Mouse (Mus musculus) G1E (cell line): Measurements from ENCODE around the gene Pnpla1. TPM values are rescaled to one million over a fixed set of nuclear protein-coding genes. Genes with fewer than 3 reads are reported as not detected.
A peak's percentile ranks its signal among the peaks of the same experiment; 100 is the strongest.

Experiments
- ATAC-seq: 2 replicates; pipeline ENCODE4 v1.8.0; 2016; ENCODE audit warnings: mild to moderate bottlenecking; ENCODE audit not compliant: insufficient number of reproducible peaks, poor library complexity, low FRiP score, severe bottlenecking; ENCODE audit errors: extremely low read depth
- DNase-seq: peaks from one replicate; pipeline ENCODE4 v3.0.0; 2012; ENCODE audit warnings: low spot score
- H3K27me3 ChIP-seq: 2 replicates; pipeline ENCODE4 v1.6.1; 2012; ENCODE audit warnings: mild to moderate bottlenecking, low read length, inconsistent platforms; ENCODE audit not compliant: insufficient read depth
- H3K36me3 ChIP-seq: replicated peaks from 2 replicates; pipeline ENCODE3; 2012; ENCODE audit warnings: mild to moderate bottlenecking, inconsistent platforms
- H3K4me1 ChIP-seq: 2 replicates; pipeline ENCODE4 v1.6.1; 2012; ENCODE audit warnings: low read depth, low read length, inconsistent platforms, mixed read lengths; ENCODE audit not compliant: insufficient read depth
- H3K4me3 ChIP-seq: 2 replicates; pipeline ENCODE4 v1.5.1; 2012; ENCODE audit warnings: low read depth, mild to moderate bottlenecking, inconsistent platforms, low read length, moderate library complexity, mixed read lengths
- H3K9me3 ChIP-seq: replicated peaks from 2 replicates; pipeline ENCODE4 v1.6.1; 2012; ENCODE audit warnings: inconsistent platforms
- CTCF ChIP-seq: IDR thresholded peaks from 2 replicates; pipeline ENCODE4 v1.5.1; 2012; ENCODE audit warnings: low read depth, low read length, inconsistent platforms, mixed read lengths
- GATA1 ChIP-seq: IDR thresholded peaks from 2 replicates; pipeline ENCODE4 v1.6.1; 2012; ENCODE audit warnings: borderline replicate concordance, low read length, inconsistent platforms, mixed read lengths
- GATA2 ChIP-seq: IDR thresholded peaks from 2 replicates; pipeline ENCODE4 v1.6.1; 2012; ENCODE audit warnings: low read depth, low read length, inconsistent platforms, borderline replicate concordance
- POLR2AphosphoS5 ChIP-seq: IDR thresholded peaks from 2 replicates; pipeline ENCODE4 v1.6.1; 2012; ENCODE audit warnings: low read depth, low read length, inconsistent platforms; ENCODE audit not compliant: insufficient replicate concordance
- TAL1 ChIP-seq: conservative IDR thresholded peaks from 2 replicates; pipeline ENCODE4 v1.6.1; 2012; ENCODE audit warnings: low read depth, low read length, inconsistent platforms, mixed read lengths
- polyA plus RNA-seq: library from polyadenylated mRNA; stranded (reverse); fragments of >175 nt; gene quantifications from 2 replicates; pipeline ENCODE4 v1.2.3, GENCODE M21; 2012
- total RNA-seq, 2 experiments: library from RNA; stranded (forward) in 1 of 2; stranded (reverse) in 1 of 2; fragments of 200-1000 nt in 1 of 2; fragments of >200 nt in 1 of 2; fragmentation: Nextera tagmentation in 1 of 2; gene quantifications; 2 replicates each; pipeline ENCODE4 v1.2.3; 2014 to 2017

The Pnpla1 gene
- total and polyA plus RNA-seq, 3 experiments, result not detected

DNA sequence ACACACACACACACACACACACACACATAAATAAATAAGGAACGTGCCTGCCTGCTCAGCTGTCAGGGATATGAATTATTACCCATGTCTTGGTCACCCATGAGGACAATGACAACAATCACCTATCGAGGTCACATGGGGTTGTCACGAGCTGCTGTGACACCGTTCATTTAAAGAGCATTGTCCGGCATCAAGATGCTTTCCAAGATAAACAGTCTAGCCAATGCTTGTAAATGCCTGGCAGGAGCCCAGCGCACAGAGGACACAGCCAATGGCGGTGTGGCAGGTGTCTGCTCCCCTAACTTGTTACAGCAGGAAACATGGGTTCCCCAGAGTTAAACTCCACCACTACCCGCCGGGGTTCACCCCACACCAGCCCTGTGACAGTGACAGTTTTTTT is 69.8 kb downstream of the Pnpla1 start:
- Histone ChIP-seq H3K4me1 (peaks cover 48% of the 10 kb centered on the region), H3K36me3 (no peaks in the 10 kb centered on the region), H3K27me3 (peaks cover 23% of the 10 kb centered on the region), H3K4me3 (no peak overlapping the region), H3K9me3 (no peaks in the 10 kb centered on the region)
- DNase-seq (no peak), ATAC-seq (no peak; the same call in 1 of the 2 replicates)
- no peak for TF ChIP-seq GATA1
- TF ChIP-seq GATA2, result no peak
- TF ChIP-seq POLR2AphosphoS5, result no peak
- no peak for TF ChIP-seq CTCF
- no peak for TF ChIP-seq TAL1

DNA sequence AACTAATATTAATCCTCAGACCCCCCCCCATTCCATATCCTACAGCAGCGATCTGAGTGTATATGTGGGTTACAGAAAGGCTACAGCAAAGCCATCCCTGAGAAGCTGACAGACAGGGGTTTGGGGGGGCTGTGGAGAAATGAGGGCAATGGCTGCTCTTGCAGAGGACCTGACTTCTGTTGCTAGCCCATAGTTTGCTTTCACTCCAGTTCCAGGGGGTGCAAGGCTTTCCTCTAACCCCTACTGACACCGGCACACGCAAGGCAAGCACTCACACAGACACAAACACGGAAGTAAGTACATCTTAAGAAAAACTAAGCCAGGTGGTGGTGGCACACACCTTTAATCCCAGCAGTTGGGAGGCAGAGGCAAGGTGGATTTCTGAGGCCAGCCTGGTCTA is 71.2 kb downstream of the Pnpla1 start:
- Histone ChIP-seq H3K4me1 (peaks cover 48% of the 10 kb centered on the region), H3K4me3 (no peak overlapping the region), H3K27me3 (peaks cover 17% of the 10 kb centered on the region), H3K36me3 (no peaks in the 10 kb centered on the region), H3K9me3 (no peaks in the 10 kb centered on the region)
- ATAC-seq (no peak), DNase-seq (no peak)
- TF ChIP-seq GATA1, result no peak
- TF ChIP-seq POLR2AphosphoS5, result no peak
- no peak for TF ChIP-seq TAL1
- TF ChIP-seq GATA2, result no peak
- TF ChIP-seq CTCF, result no peak

DNA sequence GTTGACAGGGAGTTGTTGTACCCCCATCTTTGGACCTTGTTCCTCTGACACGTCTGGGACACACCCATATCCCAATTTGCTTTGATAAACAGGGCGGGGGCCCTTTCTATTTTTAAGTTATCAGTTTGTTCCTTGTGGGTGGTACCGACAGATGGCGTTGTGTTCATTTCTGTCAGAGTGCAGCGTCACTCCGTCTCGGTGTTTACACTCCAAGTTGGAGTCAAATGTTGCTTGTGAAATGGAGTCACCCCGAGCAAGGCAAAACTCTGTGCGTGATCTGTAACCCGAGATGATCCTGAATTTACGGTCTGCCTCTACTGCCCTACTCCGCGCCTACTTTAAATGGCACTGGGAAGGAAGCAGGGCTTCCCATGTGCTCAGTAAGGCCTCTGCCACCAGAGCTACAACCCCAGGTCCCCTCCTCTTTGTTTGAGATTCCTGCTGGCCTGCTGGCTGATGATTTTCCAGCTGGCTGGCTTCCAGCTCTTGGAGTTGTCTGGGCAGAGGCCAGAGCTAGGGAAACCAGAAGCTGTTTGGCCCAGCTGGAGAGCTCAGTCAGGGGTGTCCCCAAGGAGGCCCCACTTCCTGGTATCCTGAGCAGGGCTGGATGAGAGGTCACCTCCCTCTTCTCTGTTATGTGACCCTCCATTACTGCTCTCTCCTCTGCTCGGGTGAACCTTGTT is 72.3 kb downstream of the Pnpla1 start:
- TF ChIP-seq TAL1 (peak; percentile 38; the same call in 1 of the 2 replicates), POLR2AphosphoS5 (no peak), GATA2 (no peak), GATA1 (no peak), CTCF (peak; percentile 26; the same call in 1 of the 2 replicates)
- DNase-seq, result peak; percentile 60
- Histone ChIP-seq H3K27me3 (peaks cover 5% of the 10 kb centered on the region; the same call in 1 of the 2 replicates), H3K36me3 (no peaks in the 10 kb centered on the region), H3K9me3 (no peaks in the 10 kb centered on the region), H3K4me1 (peaks cover 57% of the 10 kb centered on the region), H3K4me3 (peak overlapping the region; percentile 61; the same call in 1 of the 2 replicates)
- peak; percentile 55 for ATAC-seq

DNA sequence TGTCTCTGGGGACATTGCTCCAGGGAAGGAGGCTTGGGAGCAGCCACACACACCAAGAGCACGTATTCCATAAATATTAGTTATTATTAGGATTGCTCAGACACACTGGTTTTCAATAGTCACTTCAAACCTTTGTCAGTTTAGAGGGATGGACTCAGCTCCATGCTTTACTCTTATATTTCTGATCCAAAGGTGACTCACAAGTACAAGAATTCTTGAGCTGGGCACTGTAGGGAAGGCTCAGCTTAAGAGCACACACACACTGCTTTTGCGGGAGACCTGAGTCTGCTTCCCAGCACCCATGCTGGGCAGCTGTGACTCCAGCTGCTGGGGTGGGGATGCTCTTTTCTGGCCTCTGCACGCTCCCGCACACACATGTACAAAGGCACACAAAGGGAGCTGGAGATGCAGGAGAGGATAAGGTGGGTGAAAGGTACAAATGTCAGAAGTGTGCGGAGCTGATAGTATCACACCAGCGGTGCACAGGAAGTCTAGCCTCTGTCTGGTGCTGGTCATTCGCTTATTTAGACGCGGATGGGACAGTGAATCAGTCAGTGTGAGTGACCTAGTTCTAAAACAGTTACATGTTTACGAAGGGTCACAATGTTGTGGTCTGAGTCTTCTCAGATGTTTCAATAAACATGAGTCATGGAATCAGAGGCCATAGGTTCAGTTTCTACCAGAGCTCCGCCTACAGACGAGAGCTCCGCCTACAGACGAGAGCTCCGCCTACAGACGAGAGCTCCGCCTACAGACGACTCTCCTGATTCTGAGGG is 73.4 kb downstream of the Pnpla1 start:
- DNase-seq, result no peak
- TF ChIP-seq POLR2AphosphoS5, result no peak
- TF ChIP-seq TAL1, result no peak
- TF ChIP-seq CTCF, result no peak
- TF ChIP-seq GATA1, result no peak
- no peak for TF ChIP-seq GATA2
- Histone ChIP-seq H3K4me3 (no peak overlapping the region), H3K27me3 (no peaks in the 10 kb centered on the region), H3K4me1 (peaks cover 62% of the 10 kb centered on the region), H3K9me3 (no peaks in the 10 kb centered on the region), H3K36me3 (no peaks in the 10 kb centered on the region)
- ATAC-seq, result no peak

DNA sequence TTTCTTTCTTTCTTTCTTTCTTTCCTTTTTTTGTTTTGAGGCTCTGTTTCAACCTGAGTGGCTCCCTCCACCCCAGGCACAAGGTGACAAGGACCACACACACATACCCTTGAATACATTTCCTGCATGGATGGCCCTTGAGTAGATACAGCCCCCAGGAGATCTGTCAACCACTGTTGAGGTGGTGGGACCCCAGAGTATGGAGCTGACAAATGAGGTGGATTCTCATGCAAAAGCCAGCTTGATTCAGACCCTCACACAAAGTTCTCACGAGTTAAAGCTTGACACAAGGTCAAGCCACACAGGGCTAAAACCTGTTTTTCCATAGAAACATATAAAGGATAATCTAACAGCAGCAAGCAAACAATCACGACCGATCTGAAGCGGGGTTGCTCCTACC is 74.1 kb downstream of the Pnpla1 start:
- H3K27me3 ChIP-seq, result no peaks in the 10 kb centered on the region
- no peak for TF ChIP-seq TAL1
- TF ChIP-seq POLR2AphosphoS5, result no peak
- TF ChIP-seq CTCF, result no peak
- no peak for TF ChIP-seq GATA2
- TF ChIP-seq GATA1, result no peak
- ATAC-seq, result no peak
- H3K36me3 ChIP-seq, result no peaks in the 10 kb centered on the region
- H3K9me3 ChIP-seq, result peaks cover 5% of the 10 kb centered on the region; the same call in 1 of the 2 replicates
- no peak for DNase-seq
- H3K4me1 ChIP-seq, result peaks cover 60% of the 10 kb centered on the region
- H3K4me3 ChIP-seq, result no peak overlapping the region

DNA sequence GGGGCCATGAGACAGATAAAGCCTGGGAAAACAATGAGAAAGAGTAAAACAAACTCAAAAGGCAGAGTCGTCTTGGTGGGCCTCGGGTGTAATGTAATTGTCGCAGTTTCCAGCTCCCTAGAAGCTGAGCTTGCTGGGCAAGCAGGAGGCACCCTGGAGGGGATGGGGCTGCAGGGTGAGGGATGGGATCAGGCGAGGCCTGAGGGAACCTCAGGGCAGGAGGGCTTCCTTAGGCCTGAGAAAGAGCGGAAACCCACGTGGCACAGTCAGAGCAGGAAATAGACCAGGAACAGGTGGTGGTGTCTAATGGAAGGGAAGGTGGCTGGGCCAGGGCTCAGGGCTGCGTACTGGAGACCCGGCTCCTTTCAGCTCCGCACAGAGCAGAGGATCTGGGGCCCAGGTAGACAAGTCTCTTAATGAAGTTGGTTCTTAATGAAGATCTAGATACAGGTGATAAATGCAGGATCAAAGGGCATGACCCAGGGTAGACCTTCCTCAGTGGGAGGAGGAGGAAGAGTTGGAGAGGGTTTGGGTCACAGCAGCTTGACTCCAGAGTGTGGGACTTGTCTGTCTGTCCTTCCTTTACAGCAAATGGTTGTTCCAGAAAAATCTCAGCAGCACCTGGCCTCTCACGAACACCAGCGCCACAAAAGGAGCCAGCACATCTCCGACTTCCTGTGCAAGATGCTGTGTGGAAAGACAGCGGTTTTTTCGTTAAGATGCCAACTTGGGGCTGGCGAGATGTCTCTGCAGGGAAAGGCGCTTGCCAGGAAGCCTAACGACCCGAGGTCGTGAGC is 76.1 kb downstream of the Pnpla1 start:
- Histone ChIP-seq H3K4me3 (no peak overlapping the region), H3K36me3 (no peaks in the 10 kb centered on the region), H3K4me1 (peaks cover 47% of the 10 kb centered on the region), H3K9me3 (peaks cover 5% of the 10 kb centered on the region; the same call in 1 of the 2 replicates), H3K27me3 (no peaks in the 10 kb centered on the region)
- TF ChIP-seq GATA1, result no peak
- TF ChIP-seq POLR2AphosphoS5, result no peak
- no peak for TF ChIP-seq CTCF
- TF ChIP-seq TAL1, result no peak
- no peak for TF ChIP-seq GATA2
- no peak for DNase-seq
- ATAC-seq, result no peak
